Mouse (Mus musculus): ENCODE measurements around the gene Dcbld2.

The Dcbld2 gene

GRCm38 (mm10) chr16:58449073-58449472, 40.8 kb downstream of the Dcbld2 start:
- no peak for DNase-seq (ENCODE audit: inconsistent age in 2 of 2, low spot score in 1 of 2)

DNA sequence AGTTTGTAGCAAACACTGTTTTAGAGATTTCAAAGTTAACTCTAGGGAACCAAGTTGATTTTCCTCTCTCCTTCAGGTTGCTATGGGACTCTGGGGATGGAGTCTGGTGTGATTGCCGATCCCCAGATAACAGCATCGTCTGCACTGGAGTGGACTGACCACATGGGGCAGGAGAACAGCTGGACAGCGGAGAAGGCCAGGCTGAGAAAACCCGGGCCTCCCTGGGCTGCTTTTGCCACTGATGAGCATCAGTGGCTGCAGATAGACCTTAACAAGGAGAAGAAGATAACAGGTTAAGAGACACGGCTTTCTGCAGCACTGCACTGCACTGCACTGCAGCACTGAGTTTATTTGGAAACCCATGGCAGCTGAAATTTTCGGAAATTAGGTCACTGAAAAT, 42.4 kb downstream of the Dcbld2 start:
- no peak for DNase-seq (ENCODE audit: inconsistent age in 2 of 2, low spot score in 1 of 2)

DNA sequence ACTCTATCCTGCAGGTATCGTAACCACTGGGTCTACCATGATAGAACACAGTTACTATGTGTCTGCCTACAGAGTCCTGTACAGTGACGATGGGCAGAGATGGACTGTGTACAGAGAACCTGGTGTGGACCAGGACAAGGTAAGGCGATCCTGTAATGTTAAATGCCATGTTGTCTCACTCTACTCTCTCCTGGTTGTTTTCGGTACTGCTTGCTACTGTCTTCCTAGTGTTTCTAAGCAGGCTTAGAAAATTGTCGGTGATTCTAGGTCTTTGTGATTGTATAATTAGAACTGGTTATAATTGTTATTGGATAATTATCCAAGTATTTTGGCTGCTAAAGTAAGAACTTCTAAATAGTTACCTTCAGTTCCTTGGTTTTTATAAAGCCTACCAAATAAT, 43.4 kb downstream of the Dcbld2 start:
- no peak for DNase-seq (ENCODE audit: inconsistent age in 2 of 2, low spot score in 1 of 2)

DNA sequence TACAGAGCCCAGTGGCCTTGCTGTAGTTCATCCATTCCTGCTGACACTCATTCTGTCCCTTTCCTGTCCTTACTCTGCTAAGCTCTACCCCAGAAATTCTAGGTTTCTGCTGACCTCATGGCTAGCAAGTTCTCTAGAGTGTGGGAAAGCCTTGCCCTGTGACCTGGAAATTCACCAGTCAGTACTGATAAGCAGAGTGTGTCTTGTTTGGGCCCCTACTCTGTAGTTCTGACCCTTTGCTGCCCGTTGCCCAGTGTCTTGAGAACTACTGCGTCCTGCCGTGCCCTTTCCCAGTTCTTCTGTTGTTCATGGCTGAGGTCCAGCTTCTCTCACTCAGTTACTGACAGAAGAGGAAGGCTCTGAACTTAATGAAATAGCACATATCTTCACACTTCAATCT, 44.9 kb downstream of the Dcbld2 start:
- DNase-seq (ENCODE audit: inconsistent age in 2 of 2, low spot score in 1 of 2): peak; percentile 31 to 52

DNA sequence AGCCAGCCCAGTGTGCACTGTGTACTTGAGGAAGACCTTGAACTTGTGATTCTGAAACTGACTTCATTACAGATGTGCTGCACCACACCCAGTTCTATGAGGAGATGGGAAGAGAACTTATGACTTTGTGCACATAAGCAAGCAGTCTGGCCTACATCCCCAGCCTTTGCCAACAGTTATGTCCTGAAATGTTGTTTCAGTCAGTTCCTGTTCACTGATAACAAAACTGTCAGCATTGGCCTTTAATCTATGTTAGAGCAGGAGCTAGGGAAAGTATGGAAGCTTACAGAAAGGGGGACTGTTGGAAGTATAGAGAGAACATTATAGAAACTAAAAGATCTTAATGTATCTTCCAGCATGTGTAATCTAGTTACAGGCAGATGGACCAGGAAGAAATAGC, 45.6 kb downstream of the Dcbld2 start:
- DNase-seq (ENCODE audit: inconsistent age in 2 of 2, low spot score in 1 of 2): no peak

- DNase-seq (ENCODE audit: inconsistent age in 2 of 2, low spot score in 1 of 2): peak; percentile 51 to 84
Observed at GRCm38 (mm10) chr16:58454617-58455016, 46.4 kb downstream of the Dcbld2 start.

DNA sequence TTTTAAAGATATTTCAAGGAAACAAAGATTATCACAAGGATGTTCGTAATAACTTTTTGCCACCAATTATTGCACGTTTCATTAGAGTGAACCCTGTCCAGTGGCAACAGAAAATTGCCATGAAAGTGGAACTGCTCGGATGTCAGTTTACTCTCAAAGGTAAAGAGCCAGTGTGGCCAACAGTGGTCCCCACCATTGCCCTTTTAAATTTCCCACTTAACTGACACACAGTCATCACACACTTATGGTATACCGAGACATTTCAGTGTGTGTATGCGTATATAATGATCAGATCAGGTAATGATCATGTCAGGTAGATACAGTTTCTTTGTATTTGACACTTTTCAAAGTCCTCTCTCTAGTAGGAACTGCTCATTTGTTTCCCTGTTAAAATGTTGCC, 46.9 kb downstream of the Dcbld2 start:
- no peak for DNase-seq (ENCODE audit: inconsistent age in 2 of 2, low spot score in 1 of 2)

DNA sequence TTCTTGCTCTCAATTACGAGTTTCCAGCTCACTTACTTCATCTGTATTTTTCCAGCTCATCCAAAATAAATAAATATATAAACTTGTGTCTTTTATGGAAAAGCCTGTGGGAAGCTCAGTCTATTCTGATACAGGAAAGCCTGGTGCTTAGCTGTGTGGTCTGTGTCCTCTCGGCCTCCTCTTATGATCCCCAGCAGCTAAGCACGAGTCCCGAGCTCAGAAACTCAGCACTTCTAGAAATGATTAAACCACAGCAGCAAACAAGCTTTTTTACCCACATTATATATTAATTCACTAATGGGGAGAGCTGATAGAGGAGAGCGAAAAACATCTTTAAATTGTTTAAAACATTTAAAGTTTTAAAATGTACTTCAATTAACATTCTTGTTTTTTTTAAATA, 48.2 kb downstream of the Dcbld2 start:
- DNase-seq (ENCODE audit: inconsistent age in 2 of 2, low spot score in 1 of 2): no peak

GRCm38 (mm10) chr16:58456991-58457390, 48.7 kb downstream of the Dcbld2 start:
- no peak for DNase-seq (ENCODE audit: inconsistent age in 2 of 2, low spot score in 1 of 2)

DNA sequence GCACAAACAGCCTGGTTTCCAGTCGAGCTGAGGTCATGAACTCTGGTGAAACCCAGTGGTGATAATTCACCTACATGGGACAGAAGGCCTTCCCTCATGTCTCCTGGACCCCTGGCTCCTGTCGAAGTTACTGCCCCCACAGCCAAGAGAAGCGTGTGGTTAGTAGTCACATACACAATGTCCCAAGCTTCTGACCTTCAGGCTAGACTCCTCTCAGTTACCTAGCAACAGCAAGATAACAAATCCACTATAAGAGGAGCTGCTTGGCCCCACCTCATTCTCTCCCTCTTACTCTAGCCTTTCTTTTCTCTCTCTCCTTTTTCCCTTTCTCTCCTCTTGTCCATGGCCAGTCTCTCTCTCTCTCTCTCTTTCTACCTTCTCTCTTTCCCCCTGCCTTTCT, 51.7 kb downstream of the Dcbld2 start:
- peak in 1 of 2 experiments; percentile 44 for DNase-seq (ENCODE audit: inconsistent age in 2 of 2, low spot score in 1 of 2)

DNA sequence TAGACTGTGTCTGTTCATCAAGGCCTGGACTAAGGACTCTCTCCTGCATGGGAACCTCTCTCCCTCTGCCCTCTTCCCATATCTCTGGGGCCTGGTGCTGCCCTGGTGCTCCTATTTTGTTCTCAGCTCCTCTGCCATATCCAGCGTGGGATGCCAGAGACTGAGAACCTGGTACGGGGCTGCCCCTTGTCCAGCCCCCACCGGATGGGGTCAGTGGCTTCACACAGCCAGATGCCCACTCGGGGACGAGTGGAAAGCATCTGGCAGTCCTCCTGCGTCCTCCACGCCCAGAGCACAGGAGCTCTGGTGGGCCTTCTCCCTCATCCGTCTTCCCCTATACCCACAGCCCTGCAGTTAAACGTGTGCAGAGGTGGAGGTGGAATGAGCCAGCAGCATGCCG, 52.1 kb downstream of the Dcbld2 start:
- no peak for DNase-seq (ENCODE audit: inconsistent age in 2 of 2, low spot score in 1 of 2)

DNA sequence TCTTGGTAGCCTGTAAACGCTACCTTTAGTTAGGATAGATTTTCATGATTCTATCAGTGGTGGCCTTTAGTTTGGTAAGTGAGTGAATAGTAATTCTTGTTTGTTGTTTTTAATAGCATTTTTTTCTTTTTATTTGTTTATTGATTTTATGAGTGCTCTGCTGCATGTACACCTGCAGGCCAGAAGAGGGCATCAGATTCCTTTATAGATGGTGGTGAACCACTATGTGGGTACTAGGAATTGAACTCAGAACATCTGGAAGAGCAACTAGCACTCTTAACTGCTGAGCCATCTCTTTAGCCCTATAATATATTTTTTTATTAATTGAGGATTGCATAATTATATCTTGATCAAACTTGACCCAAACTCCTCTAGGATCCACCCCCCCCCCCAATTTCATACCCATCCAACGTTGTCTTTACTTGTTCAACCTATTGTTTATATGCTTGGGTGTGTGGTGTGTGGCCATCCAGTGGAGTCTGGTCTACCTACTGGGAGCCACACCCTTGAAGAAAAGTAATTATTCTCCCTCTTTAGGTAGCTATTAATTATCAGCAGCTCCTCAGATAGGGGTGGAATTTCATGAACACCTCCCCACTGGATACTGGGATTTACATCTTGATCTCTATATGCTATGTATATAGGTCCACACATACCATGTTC, 53.7 kb downstream of the Dcbld2 start:
- no peak for DNase-seq (ENCODE audit: inconsistent age in 2 of 2, low spot score in 1 of 2)

GRCm38 (mm10) chr16:58462519-58462918, 54.3 kb downstream of the Dcbld2 start:
- no peak for DNase-seq (ENCODE audit: inconsistent age in 2 of 2, low spot score in 1 of 2)

DNA sequence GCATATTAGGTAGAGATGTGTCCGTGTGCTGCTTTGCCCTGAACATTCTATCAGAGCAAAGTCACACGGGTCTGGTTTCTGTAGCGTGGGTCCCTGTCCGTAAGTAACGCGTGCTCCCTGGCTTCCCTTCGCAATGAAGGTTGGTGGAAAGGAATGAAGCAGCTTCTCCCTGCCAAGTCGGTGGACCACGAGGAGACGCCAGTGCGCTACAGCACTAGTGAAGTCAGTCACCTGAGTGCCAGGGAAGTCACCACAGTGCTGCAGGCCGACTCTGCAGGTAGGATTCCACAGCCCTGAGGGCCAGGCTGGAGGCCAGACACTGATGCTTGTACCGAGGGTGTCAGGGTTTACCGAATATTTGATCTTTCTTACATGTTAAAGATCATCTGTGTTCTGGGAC, 55.8 kb downstream of the Dcbld2 start:
- no peak for DNase-seq (ENCODE audit: inconsistent age in 2 of 2, low spot score in 1 of 2)

- no peak for DNase-seq (ENCODE audit: inconsistent age in 2 of 2, low spot score in 1 of 2)
Observed at GRCm38 (mm10) chr16:58465412-58465811, 57.2 kb downstream of the Dcbld2 start.

DNA sequence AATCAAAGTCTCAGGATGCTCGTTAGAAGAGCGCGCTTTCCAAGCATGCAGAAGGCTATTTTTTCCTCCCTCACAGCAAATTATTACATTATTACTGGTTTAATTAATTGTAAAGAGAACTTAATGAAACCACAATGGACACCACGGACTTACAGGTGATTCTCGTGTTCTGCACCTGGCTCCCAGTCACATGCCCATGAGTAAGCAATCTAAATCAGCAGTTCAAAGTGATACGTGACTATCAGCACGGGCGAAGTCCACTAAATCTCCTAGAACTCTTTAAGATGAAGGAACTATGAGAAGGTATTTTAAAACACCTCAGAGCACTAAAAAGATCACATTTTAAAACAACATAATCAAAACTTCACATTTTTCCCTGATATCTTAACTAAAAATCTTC, 61.8 kb downstream of the Dcbld2 start:
- no peak for DNase-seq (ENCODE audit: inconsistent age in 2 of 2, low spot score in 1 of 2)

DNA sequence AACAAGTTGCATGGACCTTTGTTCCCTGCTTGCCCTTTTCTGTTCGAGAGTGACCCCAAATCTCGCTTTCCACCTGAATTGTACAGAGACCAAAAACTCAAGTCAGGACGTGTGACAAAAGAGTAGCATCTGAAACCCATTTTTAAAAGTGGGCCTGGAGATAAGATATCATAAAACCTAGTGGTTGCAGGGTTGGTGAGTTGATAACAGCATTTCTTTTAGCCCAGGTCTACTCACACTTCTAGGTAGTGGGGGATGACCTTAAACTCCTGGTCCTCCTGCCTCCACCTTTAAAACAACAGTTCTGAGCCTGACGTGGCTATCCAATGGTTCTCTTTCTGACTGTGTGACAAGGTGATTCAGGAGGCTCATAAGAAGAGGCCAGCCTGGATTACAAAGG, 62.6 kb downstream of the Dcbld2 start:
- no peak for DNase-seq (ENCODE audit: inconsistent age in 2 of 2, low spot score in 1 of 2)

DNA sequence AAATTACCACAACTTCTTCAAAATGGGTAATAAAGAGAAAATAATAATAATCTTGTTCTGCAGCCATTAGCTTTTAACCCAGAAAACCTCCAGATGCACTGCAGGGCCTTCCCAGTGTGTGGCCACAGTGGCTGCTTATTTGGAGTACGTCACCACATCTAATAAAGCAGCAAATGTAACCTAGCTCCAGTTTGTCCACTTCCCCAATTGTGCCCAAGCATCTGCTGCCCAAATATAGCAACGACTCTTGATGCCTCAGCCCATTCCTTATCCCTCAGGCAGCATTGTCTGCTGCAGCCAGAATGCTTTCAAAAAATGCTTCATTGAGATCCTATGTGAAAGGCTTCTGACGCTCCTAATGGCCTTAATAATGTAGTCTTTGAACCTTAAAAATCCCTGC, 66.6 kb downstream of the Dcbld2 start:
- DNase-seq (ENCODE audit: inconsistent age in 2 of 2, low spot score in 1 of 2): no peak

DNA sequence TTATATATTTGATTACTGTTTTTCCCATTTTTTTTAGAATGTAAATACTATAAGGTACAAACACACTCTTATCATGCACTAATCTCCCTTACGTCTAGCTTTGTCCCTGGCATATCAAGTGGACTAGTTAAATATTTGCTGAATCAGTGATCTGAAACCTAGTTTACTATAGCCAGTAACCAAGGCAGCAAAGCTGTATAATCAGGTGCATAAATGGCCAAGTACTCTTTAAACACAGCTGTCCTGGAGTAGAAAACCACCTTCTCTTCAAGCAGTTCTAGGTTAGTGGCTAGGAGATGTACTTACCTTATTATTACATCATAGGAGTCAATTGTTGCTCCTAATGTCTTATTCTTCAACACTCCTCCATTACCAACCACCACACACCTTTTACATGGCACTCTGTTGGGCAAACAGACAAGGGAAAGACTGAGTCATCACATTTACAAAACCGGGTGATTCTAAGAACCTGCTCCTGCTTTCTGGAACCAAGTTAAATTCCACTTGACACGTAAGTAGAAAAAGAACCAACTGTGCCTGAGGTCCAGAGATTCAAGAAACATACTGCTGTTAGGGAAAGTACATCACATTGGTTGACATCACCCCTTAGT, 67.4 kb downstream of the Dcbld2 start:
- DNase-seq (ENCODE audit: inconsistent age in 2 of 2, low spot score in 1 of 2): no peak

DNA sequence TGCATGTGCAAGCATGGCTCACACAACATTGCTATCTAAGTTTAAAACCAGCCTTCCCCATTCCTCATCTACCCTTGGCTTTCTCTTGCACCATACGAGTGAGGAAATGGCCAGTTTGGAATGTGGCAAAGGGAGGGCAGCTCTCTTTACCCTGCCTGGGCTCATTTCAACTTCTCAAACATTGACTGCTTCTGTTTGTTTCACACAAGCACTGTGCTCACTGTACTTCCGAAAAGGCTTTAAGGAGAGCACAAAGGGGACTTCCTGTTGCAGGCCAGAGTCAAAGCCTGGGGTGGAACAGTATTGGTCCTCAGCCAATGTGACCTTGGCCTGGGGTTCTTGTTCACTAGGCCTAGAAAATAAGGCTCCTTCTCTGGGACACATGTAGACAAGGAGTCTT, 68.1 kb downstream of the Dcbld2 start:
- DNase-seq (ENCODE audit: inconsistent age in 2 of 2, low spot score in 1 of 2): peak; percentile 34 to 72

DNA sequence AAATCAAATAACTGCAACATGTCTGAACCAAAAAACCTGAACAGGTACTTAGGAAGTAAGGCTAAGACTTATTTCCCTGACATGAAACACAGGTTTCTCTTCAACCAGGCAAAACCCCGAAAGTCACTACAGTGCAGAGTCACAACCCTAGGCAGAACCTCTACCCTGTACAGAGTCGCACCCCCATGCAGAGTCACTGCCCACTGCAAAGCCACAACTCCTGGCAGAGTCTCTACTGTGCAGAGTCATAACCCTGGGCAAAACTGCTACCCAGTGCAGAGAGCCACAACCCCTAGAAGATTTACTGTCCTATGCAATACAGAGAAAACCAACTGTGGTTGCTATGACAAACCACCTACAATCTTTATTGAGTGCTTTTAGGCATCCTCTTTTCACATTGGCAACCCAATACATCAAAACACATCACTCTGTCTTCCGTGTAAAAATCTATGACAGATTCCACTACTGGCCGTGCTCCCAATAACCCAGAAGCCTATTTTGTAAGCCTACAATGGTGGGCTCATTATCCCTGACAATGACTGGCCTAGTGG, 71.7 kb downstream of the Dcbld2 start:
- no peak for DNase-seq (ENCODE audit: inconsistent age in 2 of 2, low spot score in 1 of 2)

- peak; percentile 24 to 66 for DNase-seq (ENCODE audit: inconsistent age in 2 of 2, low spot score in 1 of 2)
Observed at GRCm38 (mm10) chr16:58481219-58481905, 73.1 kb downstream of the Dcbld2 start.

All from adrenal gland, adult (tissue).